Mouse (Mus musculus) olfactory bulb, adult 2 months (tissue): ENCODE data around the gene Nes. TPM values are rescaled to one million over a fixed set of nuclear protein-coding genes. Genes with fewer than 3 reads are reported as not detected.

Experiments
- H3K27ac ChIP-seq: fragments of 200-500 bp; 2 replicates; pipeline ENCODE4 v1.5.1; 2012; ENCODE audit warnings: low read depth, low read length; ENCODE audit not compliant: insufficient read depth
- H3K4me1 ChIP-seq: fragments of 200-500 bp; 2 replicates; pipeline ENCODE4 v1.6.1; 2012; ENCODE audit warnings: low read length; ENCODE audit not compliant: control insufficient read depth, insufficient read depth
- H3K4me3 ChIP-seq: fragments of 200-500 bp; 2 replicates; pipeline ENCODE4 v1.5.1; 2012; ENCODE audit warnings: mild to moderate bottlenecking, low read depth, low read length, moderate library complexity; ENCODE audit not compliant: insufficient read depth
- CTCF ChIP-seq: fragments of 200-500 bp; IDR thresholded peaks from 2 replicates; pipeline ENCODE4 v1.5.1; 2012; ENCODE audit warnings: low read depth, mild to moderate bottlenecking, low read length, moderate library complexity; ENCODE audit not compliant: insufficient read depth
- POLR2A ChIP-seq: fragments of 200-500 bp; IDR thresholded peaks from 2 replicates; pipeline ENCODE4 v1.6.1; 2012; ENCODE audit warnings: mild to moderate bottlenecking, low read depth, low read length, moderate library complexity; ENCODE audit not compliant: insufficient read depth
- WGBS: fragments of 180-500 bp; shearing (Covaris S2); methylation state at CpG from one replicate; pipeline ENCODE4 v1.1.7; 2018; 5-methylcytosine and 5-hydroxymethylcytosine counted together
- polyA plus RNA-seq: library from polyadenylated mRNA; stranded (reverse); fragments of >200 nt; gene quantifications from 2 replicates; pipeline ENCODE4 v1.2.4, GENCODE M21; 2012; ENCODE audit warnings: low replicate concordance; ENCODE audit not compliant: missing spikeins, insufficient read depth, insufficient read length

Gene Nes
- polyA plus RNA-seq, 1 experiment = not detected

DNA sequence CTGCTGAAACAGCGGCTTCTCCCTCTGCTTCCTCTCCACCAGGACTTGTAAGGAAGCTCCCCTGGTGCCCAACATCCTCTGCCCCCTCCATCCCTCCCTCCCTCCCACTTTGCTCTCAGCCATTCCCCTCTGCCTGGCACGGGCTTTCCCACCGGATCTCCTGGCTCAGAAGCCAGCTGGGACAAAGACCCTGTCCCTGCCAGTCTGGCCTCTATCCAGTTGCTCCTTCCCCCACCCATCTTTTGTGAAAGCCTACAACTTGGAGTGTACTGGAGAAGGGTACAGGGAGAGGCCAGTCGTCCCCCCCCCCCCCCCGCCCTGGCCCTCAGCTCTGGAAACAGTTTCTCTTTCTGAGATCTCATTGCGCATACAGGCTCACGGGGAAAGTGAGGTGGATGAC lies 27.9 kb downstream of the Nes start:
- WGBS = 24% methylated on average over 7 of the region's 7 CpGs
- Histone ChIP-seq H3K4me1 (peaks cover 52% of the 10 kb centered on the region), H3K27ac (no peak overlapping the region), H3K4me3 (peak overlapping the region; percentile 64)
- no peak; the same call in 1 of the 2 replicates for TF ChIP-seq POLR2A

DNA sequence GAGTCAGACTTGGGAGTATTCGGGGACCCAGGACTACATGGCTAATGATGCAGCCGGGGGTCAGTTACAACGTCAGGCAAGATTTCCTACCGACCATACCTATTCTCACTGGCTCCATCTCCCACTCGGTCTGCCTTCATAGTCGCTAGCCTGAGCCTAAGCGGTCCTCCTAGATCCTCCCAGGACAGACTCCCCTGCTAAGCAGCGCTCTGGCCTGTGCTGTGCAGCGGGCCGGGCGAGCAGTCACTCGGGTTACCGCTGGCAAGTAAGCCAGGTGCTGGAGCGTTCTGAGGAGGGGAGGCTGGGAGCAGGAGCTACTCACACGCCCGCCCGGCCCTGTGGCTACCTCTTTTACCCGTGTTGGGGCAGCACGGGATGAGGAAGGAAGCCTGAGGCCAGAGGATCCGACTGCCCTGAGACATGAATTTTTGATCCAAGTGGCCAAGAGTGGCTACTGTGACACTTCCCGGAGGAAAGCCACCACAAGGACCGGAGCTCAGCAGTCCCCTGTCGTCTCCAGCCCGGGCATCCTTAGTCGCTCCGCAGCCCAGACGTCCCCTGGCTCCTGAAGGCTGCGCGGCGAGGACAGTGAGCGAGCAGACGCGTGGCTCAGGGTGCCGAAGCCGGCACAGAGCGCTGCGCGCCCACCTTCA lies 28.5 kb downstream of the Nes start:
- Histone ChIP-seq H3K27ac (peak overlapping the region; percentile 47; the same call in 1 of the 2 replicates), H3K4me3 (peak overlapping the region; percentile 64), H3K4me1 (peaks cover 52% of the 10 kb centered on the region)
- TF ChIP-seq CTCF = no peak
- WGBS = 3% methylated on average over 38 of the region's 38 CpGs

DNA sequence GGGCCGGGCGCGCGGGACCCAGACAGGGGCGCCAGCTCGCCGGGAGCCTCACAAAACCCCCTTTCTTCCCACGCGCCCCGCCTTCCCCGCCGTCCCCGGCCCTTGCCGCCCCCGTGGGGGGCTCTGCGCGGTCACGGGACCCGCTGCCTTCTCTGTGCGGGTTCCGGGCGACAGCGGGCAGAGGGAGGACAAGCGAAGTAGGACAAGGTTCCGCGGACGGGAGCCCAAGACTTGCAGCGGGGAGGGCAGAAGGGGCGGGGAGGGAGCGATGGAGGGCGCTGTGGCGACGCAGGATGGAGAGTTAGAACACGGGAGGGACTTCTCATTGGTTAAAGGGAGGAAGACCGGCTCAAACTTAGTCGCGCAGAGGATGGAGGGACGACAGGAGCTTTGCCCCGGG lies 29.3 kb downstream of the Nes start, which contains the start of gene Bcan:
Gene Bcan, minus strand, starts transcription at position 50 of the 400 bp plus-strand sequence.
- Histone ChIP-seq H3K4me1 (peaks cover 51% of the 10 kb centered on the region), H3K27ac (peak within 1 kb of the TSS; percentile 47; the same call in 1 of the 2 replicates), H3K4me3 (peak within 1 kb of the TSS; percentile 64)
- TF ChIP-seq CTCF = no peak
- TF ChIP-seq POLR2A = 0 out of 2 replicates have a peak, but pooled peaks have one; percentile 16
- under 1% methylated on average over 39 of the region's 39 CpGs for WGBS

DNA sequence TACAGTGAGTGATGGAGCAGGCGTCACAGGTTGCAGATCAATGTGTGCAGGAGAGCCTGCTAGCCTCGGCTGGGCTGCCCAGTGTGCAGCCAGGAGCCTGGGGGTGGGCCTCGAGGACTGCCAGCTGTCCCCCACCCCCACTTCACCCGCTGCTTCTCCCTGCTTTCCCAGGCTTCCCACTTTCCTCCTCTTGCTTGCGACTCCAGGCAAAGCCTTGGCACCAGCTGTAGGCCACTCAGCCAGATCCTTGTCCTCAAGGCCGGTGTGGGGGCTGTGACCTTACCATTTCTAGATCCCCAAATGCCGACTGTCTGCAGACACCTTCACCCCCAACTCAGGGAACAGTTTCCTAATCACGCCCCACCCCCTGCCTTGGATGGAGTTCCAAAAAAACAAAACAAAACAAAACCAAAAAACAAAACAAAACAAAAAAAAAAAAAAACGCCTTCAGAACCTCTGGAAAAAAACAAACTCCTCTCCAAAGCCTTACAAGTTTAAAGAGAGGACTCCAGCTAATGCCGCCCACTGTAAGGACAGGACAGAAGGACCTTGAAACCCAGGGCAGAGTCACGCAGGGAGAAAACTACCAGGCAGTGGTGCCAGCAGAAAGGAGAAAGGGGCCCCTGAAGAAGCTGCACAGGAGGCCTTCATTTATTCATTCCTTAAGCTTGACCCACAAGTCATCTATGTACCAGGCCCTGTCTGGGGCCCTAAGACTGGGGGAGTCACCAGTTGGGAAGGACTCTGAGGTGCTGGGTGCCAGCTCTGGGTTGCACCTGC lies 30.1 kb downstream of the Nes start:
- Histone ChIP-seq H3K4me1 (peaks cover 45% of the 10 kb centered on the region), H3K27ac (0 out of 2 replicates have a peak overlapping the region, but pooled peaks have one; percentile 14), H3K4me3 (peak overlapping the region; percentile 64)
- 30% methylated on average over 11 of the region's 11 CpGs for WGBS
- TF ChIP-seq POLR2A (no peak), CTCF (no peak)

DNA sequence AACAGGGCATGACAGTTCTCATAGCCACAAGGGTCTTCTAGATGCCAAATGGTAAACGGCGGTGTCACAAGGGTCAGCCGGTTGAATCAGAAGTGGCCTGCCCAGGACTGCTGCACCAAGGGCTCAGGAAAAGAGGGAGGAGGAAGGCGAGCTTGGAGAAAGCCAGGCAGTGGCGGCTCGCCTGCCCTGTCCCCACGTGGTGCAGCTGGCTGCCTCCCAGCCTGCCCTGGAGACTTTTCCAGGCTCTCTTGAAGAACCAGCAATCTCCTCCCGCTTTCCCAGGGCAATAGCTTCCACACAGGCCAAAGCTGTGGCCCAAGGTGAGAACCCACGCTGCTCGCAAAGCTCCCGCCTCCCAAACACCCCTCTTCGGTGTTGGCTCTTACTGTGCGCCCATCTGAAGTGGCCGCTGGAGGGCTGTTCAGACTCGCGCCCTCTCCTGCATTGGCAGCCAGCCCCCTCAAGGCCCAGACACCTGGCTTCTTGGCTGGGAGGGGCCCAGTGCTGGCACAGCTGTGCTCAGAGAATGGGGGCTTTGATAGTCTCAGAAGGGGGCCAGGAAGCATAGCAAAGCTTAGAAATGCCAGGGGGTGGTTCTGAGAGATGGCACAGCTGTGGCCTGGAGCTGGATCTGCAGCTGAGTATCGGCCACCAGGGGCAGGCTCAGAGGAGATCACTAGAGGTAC lies 31.6 kb downstream of the Nes start:
- Histone ChIP-seq H3K27ac (no peak overlapping the region), H3K4me3 (no peak overlapping the region), H3K4me1 (peaks cover 31% of the 10 kb centered on the region)
- WGBS = 9% methylated on average over 17 of the region's 17 CpGs
- TF ChIP-seq POLR2A (no peak), CTCF (no peak)

DNA sequence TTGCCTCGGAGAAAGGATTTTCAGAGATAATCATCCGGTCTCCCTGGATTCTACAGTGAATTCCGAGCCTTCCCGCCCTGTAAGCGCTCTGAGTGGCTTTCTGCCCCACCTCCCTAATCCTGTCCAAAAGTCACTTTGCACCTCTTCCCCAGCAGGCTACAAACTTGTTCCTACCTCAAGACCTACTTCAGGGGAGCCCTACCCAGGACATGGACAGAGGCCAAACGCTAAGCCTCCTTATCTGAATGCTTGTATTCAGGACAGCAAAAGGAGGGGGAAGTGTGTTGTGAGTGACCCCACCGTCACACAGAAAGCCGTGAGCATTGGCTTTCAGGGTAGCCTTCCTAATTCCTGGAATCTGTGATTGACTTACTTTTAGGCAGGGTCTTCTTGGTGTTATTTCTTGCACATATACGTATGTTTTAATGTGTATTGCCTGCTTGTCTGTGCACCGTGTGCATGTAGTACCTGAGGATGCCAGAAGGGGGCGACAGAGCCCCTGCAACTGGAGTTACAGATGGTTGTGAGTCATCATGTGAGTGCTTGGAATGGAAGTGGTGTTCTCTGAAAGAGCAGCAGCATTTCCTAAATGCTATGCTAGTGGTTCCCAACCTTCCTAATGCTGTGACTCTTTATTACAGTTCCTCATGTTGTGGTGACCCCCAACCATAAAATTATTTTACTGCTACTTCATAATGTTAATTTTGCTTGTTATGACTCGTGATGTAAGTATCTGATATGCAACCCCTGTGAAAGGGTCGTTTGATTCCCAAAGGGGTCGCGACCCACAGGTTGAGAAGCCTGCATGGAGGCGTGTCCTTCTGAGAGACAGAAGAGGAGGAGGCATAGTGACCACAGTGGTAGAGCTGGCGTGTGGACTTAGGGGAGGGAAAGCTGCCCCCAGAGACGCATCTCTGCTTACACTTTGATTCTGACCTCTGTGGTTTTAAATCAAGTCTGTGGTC lies 35.2 kb downstream of the Nes start:
- TF ChIP-seq CTCF = no peak
- no peak for TF ChIP-seq POLR2A
- H3K27ac ChIP-seq = no peak overlapping the region
- WGBS = 83% methylated on average over 18 of the region's 18 CpGs
- H3K4me1 ChIP-seq = peaks cover 15% of the 10 kb centered on the region
- no peak overlapping the region for H3K4me3 ChIP-seq

DNA sequence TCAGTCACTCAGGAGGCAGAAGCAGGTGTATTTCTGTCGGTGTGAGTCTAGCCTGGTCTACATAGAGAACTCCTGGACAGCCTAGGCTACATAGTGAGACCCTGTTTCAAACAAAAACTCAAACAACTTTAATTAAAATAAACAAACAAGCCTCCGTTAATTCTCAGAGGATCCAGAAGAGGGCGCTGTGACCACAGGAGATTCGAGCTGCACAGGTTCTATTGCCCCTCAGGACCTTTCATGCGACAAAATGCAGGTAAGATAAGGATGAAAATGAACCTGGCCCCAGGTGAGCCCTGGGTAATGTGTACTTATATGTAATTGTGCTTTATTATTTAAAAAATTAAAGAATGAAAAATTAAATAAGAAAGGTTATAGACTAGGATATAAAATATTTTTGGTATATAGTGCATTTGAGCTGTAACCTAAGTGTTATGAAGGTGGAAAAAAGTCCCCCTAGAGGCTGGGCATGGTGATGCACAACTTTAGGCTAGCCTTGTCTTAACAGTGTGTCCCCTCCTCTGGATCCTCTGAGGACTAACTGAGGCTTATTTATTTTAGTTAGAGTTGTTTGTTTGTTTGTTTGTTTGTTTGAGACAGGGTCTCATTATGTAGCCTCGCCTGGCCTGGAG lies 39.9 kb downstream of the Nes start:
- Histone ChIP-seq H3K4me3 (no peak overlapping the region), H3K4me1 (no peaks in the 10 kb centered on the region)
- WGBS = 13% methylated on average over 6 of the region's 6 CpGs

GRCm38 (mm10) chr3:88022322-88023191 lies 51.7 kb downstream of the Nes start:
- 4% methylated on average over 66 of the region's 66 CpGs for WGBS
- Histone ChIP-seq H3K4me1 (peaks cover 17% of the 10 kb centered on the region), H3K4me3 (peak overlapping the region; percentile 53), H3K27ac (no peak overlapping the region)
- no peak for TF ChIP-seq CTCF
- no peak for TF ChIP-seq POLR2A

More for the DNA sequence above, 39.9 kb downstream of the Nes start:
- TF ChIP-seq CTCF = no peak
- TF ChIP-seq POLR2A = no peak
- no peak overlapping the region for H3K27ac ChIP-seq
